Mouse (Mus musculus) 3T3-L1 (cell line): ENCODE measurements around the gene Dll3.

Experiments used
- DNase-seq: peaks from one replicate; pipeline ENCODE4 v3.0.0-alpha.2; 2015; ENCODE audit warnings: low read depth, low spot score

Gene Dll3

DNA sequence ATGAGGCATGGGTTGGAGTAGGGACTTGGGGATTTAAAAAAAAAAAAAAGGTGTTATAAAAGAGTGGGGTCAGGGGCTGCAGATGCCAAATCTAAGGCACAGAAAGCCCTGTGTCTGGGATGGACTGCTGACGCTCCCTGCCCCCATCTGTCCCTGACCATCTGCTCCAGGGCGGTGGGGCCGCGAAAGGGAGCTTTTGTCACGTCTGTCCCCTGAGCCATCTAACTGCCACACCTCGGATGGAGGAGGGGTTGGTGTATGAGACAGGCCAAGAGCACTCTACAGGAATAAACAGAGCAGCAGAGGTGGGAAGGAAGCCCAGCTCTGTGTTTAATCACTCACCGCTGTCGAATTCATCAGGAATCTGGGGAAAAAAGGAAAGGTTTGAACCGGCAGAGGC lies 7.7 kb upstream of the Dll3 start:
- no peak for DNase-seq

DNA sequence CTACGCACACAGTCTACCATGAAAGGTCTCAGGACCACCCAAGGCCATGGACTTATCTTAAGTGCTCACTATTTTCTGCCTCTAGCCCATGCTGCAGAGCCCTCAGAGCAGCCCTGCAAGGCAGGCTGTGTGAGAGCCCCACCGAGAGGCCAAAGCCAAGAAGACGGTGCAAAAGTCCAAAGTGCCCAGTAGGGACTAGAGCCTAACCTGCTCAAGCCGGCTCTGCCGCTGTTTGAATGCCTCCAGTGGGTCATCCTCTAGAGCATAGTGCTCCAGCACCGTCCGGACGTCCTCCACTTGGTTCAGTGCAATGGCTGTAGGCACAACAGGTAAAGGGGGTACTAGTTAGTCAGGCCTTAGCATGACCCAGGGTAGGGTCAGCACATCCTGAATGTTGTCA lies 4.2 kb upstream of the Dll3 start:
- no peak for DNase-seq

DNA sequence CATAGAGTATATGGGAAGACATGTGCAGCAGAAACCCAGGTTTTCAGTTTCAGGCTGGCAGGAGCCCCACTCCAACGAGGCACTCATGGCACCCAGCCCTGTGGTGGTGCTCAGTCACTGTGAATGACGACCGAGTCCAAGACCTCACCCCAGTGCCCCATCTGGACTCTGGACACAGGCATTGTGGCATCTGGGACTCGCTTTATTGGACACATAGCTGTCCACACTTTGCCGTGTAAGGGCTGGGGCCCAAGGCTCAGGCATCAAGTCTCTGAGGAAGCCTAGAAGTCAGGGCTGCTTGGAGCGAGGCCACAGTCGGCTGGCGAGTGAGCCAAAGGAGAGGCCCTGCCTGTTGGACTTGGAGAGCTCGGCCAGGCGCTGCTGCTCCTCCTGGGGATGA lies 3.6 kb upstream of the Dll3 start:
- DNase-seq: no peak

DNA sequence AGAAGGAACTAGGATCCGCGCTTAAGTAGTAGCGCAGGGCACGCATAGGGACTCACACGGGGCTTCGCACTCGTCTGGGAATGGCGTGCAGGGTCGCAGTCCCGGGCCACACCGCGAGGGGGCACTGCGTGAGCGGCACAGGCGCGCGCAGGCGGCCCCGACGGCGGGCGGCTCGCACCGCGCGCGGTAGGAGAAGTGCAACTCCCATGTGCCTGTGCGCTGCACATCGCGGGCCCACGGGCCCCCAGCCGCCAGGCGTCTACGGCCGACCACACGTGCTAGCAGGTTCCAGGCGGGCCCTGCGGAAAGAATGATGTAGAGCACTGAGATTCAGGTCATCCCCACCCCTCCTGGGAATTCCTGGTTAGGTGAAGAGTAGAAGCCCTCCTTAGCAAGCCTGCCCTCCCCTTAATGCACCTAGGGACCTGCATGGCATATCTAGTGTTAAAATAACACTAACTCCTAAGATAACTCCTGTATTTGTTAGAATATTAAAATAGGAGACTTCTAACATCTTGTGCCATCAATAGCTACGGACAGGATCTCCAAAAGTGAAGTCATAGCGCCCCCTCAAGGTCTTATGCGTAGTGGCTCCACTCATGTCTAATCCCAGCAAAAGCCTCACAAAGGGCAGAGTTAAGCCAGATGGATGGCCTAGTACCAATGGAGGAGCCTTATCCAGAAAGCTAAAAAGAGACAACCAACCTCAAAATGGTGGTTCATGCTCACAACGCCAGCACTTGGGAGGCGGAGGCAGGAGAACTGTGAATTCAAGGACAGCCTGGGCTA lies 3.0 kb downstream of the Dll3 start:
- peak; percentile 65 for DNase-seq

DNA sequence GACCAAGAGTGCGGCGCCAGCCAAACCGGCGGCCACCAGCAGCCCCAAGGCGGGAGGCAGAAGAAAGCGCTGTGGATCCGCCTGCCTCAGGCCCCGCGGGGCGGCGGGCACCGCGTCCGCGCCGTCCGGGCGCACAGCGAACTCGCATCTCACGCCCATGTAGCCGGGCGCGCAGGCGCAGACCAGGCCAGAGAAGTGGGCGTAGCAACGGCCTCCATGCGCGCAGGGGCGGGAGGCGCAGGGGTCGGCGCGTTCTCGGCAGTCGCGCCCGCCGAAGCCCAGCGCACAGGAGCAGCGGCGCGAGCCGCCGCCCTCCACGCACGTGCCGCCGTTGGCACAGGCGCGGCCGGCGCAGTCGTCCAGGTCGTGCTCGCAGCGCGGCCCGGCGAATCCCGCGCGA lies 7.6 kb downstream of the Dll3 start:
- no peak for DNase-seq

DNA sequence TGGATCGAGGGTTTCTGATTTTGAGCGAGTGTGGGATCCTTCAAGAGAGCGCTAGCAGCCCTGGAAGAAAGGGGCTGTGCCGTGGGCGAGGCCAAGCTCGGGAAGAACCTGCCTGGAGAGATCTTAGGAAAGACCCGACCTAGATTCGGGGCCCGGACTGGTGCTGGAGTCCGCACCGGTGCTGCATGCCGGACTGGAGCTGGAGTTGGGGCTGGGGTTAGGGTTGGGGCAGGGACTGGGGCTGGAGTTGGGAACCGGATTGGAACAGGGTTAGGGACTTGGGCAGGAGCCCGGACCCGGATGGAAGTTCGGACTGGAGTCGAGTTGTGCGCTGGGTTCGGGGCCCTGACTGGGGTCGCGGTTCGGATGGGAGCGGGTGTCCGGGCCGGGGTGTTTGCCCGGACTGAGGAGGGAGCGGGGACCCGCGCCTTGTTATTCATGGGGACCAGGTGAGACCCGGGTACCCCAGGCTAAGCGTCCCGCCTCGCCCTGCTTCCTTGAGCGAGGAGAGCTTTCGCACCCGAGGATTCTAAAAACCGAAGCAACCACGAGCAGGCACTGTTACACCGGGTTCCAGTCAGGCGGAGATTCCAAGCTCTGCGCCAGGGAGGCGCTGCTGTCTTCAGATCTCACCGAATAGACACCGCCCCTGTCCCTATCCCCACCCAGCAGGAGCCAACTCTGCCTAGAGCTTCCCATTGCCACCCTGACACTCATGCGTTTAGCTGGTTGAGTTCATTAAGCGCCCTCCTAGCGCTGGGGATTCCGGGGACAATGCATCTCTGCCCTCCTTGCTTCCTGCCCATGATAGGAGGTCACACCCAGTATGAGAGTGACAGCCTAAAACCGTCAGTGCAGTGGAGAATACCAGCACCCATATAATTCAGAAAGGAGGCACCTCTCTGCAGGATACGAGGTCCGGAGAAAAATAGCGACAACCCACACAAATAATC lies 11.1 kb downstream of the Dll3 start, which contains the start of gene Selenov:
TSS of gene Selenov (minus strand) at position 549 of the 953 bp plus-strand sequence.
- no peak for DNase-seq

DNA sequence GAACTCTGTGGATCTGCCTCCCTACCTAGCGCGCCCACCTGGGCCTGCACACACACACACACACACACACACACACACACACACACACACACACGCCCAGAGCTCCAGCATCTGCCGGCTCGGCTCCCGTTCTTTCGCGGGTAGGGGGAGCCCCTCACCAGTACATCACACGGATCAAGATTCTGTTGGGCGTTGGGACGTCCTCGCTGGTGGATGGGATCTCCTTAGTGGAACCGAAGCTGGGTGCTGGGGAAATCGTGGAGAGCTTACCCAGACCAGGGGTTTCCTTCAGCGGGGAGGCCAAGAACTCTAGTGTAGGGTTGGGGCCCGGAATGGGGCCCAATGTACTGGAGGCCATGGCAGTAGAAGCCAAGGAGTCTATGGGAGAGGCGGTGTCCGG lies 11.9 kb downstream of the Dll3 start:
- no peak for DNase-seq

DNA sequence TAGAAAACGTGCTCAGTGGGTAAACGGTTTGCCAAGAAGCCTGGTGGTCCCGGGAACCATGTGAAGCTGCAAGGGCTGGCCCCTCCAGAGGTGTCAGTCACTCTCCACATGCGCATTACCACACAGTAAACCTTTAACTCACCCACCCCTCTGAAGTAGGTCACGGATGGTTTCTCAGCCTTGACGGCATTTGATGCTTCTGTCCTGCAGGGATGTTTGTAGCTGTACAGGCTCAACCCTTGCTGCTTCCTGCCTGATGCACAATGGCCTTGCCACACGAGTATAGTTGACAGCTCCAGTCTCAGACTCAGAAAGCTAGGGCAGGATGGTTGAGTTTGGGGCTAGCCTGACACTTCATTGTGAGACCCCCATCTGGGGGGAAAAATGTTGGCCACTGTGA lies 21.4 kb downstream of the Dll3 start:
- no peak for DNase-seq

DNA sequence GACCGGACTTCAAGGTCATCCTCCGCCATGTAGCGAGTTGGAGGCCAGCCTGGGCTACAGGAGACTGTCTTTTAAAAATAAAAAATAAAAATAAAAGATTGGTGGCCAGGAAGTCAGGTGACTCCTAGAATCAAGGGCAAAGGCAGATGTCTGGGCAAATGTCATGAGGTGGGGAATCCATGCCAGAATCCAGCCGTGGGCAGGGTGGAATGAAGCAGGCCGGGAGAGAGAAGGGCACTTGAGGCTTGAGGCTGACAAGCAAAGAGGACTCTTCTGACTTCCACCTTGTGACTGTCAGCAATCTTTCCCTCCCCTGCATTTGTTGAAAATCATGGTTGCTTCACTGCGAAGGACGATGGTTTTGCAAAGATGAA lies 23.8 kb downstream of the Dll3 start:
- DNase-seq: peak; percentile 25

DNA sequence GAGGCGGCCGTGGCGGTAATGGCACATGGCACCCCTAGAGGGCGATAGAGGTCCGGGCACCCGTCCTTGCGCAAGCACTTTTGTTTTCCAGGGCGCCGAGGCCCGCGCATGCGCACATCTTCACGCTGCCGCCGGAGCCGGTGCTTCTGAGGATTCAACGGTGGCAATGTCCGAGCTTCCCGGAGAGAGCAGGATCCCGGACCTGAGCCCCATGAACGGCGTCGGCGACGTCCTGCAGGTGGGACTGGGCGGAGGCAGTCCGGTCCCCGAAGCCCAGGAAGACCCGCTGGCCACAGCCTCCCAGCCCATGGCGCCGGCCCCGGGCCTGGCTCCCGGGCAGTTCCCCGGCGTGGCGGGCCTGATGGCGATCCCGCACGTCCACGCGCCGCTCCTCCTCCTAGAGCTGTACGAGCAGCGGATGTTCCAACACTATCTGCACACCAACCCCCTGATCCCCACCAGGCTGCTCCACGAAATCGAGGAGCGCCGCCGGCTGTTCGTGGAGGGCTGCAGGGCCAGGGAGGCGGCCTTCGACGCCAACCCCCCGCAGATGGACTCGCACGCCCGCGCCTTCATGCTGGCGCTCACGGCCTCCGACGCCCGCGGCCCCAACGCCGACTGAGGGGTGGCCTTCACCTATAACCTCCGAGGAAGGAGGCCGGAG lies 24.3 kb downstream of the Dll3 start, which contains the start of gene Eid2b:
TSS of gene Eid2b (plus strand) at position 125 of the 664 bp plus-strand sequence.
- DNase-seq: peak; percentile 90

DNA sequence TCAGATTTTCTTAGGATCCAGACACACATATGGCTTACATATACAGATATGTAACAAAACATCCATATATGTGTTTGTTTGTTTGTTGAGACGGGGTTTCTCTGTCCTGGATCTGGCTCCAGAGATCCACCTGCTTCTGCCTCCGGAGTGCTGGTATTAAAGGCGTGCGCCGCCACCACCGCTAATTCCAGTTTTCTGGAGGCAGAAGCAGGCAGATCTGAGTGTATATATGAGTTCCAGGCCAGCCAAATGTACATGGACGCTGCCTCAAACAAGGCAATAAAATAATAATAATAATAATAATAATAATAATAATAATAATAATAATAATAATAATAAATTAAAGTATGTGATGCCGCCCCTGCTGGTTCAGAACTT lies 24.8 kb downstream of the Dll3 start:
- no peak for DNase-seq

DNA sequence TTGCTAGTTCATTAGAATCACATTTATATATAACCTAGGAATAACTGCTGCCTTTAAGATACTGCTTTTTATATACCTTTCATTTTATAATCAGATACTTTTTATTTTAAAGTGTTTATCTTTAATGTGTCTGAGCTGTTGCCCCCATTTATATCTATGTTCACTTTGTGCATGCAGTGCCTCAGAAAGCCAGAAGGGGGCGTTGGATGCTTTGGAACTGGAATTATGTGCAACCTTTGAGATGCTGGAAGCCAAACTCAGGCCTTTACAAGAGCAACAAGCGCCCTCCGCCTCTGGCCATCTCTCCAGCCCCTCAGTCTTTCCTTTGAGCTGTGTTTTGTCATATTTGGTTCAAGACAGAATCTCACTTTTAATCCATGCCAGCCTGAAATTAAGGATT lies 30.3 kb downstream of the Dll3 start:
- no peak for DNase-seq

DNA sequence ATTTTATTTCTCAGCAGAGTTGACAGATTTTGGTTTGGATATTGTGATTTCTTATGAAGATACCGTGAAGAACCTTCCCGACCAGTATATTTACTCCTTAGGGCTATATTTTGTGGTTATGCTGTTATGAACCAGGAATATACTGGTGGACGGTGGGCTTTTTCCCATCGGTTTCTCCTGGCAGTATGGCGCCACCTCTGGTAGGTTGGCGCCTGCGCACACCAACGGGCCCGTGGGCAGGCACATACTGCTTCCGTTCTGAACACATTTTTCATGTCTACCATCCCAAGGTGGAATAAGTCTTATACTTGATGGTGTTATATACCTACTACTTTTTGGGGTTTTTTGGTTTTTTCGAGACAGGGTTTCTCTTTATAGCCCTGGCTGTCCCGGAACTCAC lies 32.7 kb downstream of the Dll3 start:
- no peak for DNase-seq

DNA sequence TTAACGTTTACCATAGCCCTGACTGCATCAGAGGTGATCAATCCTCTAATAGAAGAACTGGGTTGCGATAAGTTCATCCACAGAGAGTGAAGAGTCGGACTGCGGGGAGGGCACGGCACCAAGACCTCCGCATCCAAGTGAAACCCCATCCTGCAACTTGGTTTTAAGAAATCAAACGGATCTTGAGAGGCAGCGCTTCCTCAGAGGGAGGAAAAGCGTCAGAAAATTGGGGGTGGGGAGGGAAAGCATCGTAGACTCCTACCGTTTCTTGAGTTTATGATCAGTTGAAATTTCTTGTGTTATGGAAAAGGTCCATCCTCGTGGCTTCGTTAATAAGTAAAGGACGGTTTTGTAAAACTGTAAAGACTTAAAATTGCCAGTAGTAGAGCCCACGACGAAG lies 33.5 kb downstream of the Dll3 start:
- DNase-seq: no peak

DNA sequence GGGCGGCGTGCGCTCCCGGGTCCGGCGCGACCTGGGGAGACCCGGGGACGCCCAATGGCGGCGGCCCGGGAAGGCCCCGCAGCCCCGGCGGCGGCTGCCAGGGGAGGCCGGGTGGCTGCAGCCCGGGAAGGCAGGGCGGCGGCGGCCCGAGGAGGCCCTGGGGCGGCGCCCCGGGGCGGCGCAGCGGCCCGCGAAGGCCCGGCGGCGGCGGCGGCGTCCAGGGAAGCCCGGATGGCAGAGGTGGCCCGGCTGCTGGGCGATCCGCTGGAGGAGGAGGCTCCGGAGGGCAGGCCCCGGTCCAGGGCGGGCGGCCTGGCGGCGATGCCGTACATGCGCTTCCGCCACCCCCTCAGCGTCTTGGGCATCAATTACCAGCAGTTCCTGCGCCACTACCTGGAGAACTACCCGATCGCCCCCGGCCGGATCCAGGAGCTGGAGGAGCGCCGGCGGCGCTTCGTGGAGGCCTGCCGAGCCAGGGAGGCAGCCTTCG lies 34.0 kb downstream of the Dll3 start:
- peak; percentile 9 for DNase-seq

DNA sequence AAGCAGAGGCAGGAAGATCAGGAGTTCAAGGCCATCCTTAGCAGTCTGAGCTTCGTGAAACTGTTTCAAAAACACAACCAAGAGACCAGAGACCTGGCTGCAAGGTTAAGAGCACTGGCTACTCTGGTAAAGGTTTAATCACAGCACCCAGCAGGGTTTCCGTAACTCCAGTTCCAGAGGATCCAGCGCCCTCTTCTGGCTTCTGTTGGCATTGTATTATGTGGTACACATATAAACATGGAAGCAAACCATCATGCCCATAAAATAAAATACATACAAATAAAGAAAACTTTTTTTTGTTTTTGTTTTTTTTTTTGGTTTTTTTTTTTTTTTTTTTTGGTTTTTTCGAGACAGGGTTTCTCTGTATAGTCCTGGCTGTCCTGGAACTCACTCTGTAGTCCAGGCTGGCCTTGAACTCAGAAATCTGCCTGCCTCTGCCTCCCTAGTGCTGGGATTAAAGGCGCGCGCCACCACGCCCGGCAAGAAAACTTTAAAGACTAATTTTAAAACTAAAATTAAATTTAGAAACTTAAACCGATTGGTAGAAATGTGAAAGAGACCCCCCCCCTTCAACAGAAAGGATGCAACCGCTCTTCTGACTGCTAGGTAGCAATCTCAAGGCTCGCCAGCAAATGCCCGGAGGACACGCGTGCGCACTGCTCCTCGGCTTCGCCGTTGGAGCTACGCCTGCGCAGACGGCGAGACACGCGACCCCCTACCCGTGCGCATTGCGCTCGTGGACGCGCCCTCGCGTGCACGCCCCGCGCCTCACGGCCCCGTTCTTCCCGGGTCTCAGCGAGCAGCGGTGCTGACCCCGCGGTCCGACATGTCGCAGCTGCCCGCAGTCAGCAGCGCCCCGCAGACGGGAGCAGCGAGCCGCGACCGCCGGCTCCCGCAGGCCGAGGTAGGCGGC lies 34.7 kb downstream of the Dll3 start, which contains the start of gene Eid2:
TSS of gene Eid2 (plus strand) at position 753 of the 913 bp plus-strand sequence.
- peak; percentile 56 for DNase-seq

DNA sequence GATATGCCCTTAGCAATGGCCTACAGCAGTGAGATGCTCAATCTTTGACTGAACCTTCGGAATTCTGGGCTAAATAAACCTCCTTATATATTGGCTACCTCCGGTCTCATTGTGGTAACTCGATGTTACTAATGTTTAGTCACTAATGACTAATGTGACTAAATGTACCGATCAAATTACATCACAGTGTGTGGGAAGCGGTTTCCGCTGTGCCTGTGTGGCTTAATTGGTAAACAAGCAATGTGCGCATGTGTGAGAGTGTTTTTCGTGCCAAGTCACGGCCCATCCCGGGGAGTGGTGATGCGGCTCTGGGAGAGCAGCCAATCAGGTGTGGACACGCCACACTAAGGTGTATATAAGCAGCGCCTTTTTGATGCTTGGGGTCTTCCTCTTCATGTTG lies 36.6 kb downstream of the Dll3 start:
- DNase-seq: no peak

DNA sequence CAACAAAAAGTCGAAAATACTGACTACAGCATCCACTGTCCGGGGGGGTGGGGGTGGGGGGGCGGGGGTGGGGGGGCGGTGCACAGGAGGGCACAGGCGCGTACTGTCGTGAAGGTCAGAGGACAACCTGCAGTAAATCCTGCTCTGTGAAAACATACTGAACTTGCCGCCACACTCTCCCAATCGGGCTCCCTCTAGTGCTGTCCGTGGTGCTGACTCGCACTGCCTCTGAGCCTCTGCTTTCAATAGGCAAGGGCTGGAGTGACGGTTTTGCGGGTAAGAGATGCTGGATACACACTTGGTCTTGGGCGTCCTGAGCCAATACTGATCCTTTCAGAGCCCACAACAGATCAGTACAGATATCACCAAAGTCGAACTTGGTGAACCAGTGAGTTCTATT lies 38.3 kb downstream of the Dll3 start:
- DNase-seq: peak; percentile 74

DNA sequence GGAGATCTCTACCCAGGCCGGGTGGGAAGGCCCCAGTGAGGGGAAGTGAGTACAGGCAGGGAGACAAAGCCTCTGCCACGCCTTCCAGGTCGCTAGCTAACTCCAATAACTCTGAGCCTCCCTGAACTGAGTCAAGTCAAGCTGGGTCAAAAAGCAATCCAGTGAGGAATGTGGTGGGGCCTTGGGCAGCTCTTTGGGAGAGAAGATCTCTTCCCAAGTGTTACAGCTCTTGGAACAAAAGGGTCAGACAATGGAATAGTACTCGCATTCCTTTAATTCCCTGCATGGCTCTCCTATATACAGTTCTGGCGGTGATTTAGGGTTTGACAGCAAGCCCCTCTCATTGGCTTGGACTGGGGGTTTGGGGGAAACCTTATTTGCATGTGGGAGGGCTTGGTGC lies 39.2 kb downstream of the Dll3 start:
- DNase-seq: no peak

DNA sequence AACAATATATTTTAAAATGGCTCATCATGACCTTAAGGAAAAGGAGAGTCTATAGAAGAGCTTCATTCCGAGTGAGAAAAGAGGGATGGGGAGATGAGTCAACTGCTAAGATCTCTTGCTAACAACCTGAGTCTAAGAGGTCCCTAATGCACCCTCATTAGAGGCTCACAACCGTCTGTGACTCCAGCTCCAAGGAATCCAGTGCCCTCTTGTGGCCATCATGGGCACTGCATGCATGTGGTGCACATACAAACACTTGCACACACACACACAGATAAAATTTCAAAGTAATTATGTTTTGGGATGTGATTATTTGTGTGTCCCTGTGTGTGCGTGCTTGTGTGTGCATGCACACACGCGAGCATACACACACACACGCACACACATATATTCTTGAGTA lies 46.6 kb downstream of the Dll3 start:
- no peak for DNase-seq

DNA sequence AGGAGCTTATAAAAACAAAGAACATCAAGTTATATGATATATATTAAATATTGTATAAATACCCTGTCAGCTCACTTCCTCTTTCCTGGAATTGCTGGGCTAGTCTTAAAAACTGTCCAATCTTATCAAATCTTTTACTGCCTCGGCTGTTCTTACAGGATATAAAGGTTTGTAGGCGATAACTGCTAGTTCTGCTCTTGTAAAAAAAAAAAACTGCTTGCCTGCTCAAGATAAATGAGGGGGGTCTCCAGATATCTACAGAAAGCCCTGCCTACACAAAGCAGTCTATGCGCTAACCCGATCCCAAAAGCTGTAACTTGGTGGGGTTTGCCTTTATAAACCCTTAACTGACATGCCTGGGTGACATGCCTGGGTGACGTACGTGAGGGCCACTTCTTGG lies 47.4 kb downstream of the Dll3 start:
- DNase-seq: no peak
